Mouse (Mus musculus) cerebellum, adult 9-11 months (tissue): ENCODE results near the gene Fgfrl1.

Experiments
- DNase-seq: peaks from one replicate; pipeline ENCODE4 v3.0.0; 2022

Gene Fgfrl1

DNA sequence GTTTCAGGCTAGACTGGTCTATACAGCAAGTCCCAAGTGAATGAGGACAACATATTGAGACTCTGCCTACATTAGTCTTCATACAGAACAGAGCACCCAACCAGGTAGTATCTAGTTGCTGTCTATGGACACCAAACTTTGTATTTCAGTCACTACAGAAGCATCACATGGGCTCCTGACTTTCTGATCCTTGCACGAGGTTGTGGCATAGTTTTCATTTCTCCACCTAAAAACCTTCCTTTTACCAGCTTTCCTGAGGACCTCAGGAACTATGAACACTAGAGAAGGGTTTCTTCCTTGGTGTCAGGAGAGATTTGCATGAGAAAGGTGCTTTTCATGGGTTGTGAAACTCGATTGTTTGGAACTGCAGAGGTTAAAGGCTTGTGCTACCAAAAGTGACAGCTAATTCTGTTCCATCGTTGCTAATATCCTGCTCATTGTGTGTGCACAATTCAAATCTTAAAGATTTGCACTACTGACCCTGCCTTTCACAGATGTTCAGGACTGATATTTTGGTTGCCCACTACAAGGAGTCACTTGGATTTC is 23.7 kb upstream of the Fgfrl1 start:
- DNase-seq, result no peak

DNA sequence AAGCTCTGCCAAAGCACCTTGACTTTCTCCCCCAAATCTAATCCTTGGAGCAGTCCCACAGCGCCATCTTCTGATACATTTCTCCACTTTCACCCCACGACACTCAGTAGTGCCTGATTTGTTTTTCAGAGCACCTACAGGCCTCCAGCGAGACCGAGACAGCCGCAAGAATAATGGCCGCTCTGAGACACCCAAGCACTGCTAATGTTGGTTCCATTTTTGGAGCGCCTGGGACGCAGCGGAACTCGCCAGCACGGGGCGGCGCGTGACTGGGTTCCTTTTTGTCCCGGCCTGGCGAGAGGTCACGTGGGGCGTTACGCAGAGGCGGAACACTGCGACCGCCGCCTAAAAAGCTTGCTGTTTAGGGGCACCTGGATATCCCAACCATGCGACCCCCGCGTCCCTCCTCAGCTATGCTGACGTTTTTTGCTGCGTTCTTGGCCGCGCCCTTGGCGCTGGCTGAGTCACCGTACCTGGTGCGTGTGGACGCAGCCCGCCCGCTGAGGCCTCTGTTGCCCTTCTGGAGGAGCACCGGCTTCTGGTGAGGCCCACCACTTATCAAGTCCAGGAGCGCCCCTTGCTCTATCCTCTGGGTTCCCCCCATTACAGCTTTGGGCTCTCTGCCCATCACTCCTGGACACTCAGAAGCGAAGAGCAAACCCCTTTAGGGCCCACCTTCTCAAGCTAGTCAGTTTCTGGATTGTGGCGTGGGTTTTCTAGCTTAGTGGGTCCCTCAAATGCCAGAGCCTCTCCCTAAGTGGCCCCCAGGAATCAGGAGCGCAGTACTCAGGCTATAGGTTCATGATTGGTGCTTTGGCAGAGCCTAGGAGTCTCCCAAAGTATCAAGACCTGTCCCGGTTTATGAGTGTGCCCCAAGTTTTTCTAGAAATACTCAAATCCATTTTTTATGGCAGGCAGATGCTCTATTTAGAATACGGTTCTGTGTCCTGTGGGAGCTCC is 22.9 kb upstream of the Fgfrl1 start, which contains the start of gene Dgkq:
Dgkq (minus strand) TSS at position 696 of the 960 bp plus-strand sequence.
- DNase-seq, result peak; percentile 91

DNA sequence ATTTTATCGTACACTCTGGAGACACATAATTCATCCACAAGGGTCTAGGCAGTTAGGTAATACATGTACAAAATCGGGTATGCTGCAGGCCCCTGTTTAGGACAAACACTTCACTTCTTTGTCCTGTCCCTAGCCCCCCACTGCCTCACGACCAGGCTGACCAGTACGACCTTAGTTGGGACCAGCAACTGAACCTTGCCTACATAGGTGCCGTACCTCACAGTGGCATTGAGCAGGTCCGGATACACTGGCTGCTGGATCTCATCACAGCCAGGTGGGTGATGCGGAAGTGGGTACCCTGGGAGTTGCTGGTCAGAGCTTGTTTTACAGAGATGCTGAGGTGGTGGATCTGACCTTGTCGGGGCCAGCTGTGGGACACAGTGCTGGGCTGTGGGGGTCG is 22.2 kb upstream of the Fgfrl1 start:
- DNase-seq, result peak; percentile 54

DNA sequence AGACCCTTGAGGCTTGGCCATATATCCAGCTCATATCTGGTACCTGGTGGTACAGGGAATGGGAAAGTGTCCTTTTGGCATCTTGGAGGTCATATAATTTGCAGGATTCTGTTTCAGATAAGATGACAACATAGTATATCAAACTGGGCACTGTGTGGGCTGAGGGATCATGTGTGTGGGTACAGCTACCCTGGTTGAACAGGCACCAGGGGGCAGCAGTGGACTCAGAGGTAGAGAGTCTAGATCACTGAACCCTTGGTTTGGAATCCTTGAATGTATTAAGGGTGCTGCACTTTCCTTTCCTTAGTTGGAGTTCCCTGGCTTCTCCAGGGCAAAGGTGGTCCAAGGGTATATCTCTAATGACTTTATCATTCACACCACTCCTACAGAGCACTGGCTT is 21.4 kb upstream of the Fgfrl1 start:
- no peak for DNase-seq

DNA sequence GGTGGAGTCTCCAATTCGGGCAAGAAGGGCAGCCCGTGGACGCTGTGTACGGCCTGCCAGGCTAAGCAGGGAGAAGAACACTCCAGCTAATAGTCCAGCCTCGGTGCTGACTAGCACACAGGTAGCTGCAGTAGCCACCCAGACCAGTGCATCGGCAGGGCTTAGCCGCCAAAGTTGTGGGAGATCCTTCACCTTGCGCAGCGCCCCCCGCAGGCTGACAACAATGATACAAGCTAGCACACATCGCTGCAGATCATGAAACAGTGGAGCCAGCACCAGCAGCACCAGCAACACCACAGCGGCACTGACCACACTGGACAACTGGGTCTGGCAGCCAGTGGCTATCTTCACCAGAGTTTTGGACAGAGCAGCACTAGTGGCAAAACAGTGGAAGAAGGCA is 20.4 kb upstream of the Fgfrl1 start:
- no peak for DNase-seq

DNA sequence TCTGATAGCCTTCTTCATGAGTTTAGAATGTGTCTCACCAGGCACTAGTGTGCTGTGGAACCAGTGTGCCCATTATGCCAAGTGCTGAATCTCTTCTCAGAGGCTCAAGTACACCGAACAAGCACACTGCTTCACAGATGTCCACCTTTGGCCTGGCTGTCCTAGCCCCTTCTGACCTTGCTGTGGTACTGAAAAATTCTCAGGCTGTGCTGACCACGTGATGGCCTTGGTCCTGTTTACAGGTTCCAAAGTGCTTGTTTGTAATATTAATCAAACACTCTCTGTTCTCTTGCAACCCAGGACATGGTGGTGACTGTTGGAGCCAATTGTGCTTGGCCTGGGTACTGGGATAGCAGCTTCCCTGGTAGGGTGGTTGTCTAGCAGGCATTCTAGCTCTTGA is 17.6 kb upstream of the Fgfrl1 start:
- no peak for DNase-seq

DNA sequence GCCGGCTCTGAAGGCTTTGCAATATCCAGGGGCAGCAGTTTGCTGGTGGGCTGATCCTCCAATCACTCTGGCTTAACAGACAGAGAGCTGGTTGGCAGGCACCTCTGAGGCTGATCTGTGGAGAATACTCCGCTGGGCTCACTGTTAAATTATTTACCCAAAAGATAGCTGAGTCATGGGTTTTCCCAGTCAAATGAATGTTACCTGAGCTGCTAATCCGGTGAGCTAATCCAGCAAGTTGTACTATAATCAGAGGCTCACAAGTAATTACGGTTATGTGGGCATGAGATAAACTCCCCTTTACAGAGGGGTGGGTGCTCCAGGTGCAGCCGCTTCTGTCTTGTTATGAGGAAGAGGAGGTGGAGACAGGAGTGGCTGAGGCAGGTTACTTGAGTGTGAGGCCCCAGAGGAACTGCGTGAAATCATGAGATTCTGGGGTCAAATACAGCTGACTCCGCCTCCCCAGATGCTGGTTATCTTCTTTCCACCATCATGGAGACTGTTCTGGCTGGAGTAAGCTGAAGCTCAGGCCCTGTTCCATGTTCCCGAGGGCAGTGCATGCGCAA is 16.8 kb upstream of the Fgfrl1 start, which contains the start of gene Slc26a1:
Slc26a1 (minus strand) TSS at position 319 of the 566 bp plus-strand sequence.
- no peak for DNase-seq

DNA sequence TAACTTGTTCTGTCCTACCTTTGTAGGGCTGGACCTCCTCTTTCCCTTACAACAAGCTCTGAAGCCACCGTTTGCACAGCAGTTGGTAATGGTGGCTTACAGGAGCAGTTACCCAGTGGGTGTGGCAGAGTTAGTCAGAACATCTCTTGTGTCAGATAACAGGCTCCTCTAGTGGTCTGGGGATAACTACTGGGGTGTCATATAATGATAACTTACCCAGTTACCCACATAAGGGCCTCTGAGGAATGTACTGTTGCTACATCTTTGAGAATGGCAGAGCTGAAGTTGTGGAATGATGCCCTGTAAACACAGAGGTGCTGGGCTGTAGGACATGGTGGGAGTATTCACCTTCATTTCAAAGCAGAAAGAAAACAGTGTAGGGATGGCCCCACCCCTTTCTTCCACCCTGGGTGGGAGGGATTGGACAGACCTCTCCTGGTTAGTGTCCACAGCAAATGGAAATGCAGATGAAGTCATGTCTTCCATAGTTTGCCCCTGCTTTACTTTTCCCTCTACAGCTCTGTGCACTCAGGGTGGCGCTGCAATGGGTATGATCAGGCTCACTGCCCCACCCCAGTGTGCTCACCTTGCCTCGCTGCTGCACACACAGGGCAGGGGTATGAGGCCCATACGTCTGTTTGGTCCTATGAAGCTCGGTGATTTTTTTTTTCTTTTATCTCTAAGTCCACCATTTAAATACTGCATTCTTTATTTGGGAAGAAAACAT is 15.2 kb upstream of the Fgfrl1 start:
- DNase-seq, result no peak

DNA sequence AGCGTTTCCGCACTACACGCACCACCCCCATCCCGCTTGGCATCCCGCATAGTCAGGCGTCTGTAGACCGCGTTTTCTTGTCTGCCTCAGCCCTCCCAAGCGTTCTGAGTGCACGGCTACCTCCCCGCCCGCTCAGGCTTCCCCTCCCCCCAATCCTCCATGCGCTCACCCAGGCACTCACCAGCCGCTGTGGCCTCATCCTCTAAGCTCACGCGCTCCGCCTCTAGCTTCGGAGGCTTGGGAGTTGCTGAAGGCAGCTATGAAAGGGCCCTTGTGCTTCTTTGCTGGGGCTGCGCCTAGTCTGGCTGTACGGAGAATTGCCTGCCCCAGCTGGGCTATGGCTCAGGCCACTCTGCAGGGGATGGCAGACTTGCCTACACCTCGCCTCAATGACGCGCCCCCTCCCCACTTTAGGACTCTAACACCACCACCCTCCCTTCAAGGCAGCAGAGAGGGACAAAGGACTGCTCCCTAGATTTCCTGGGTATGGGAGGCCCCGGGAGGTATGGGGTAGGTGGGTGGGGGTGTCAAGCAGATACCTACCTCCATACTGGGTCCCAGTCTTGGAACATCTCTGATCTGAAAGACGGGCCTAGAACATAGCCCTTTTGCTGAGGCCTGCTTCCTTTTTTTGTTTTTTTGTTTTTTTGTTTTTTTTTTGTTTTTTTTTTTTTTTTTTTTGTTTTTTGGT is 14.4 kb upstream of the Fgfrl1 start:
- DNase-seq, result peak; percentile 81

DNA sequence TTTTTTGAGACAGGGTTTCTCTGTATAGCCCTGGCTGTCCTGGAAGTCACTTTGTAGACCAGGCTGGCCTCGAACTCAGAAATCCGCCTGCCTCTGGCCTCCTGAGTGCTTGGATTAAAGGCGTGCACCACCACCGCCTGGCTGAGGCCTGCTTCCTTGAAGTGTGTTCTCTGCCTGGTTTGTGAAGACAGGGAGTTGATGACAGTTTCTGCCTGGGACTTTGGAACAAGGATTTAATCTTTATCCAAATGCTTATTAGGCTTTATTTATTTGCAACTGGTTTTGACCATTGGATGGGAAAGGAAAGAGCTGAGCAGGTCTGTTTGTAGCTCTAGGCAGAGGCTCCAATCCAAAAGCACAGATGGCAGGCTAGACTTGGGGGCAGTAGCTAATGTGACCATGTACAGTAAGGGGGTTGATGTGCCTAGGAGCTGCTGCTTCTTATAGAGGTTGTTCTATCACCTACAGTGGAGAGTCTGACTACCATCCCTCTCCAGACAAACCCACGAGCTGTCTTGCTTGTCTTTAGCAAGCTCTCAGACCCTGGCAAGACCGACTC is 13.8 kb upstream of the Fgfrl1 start:
- DNase-seq, result peak; percentile 50

DNA sequence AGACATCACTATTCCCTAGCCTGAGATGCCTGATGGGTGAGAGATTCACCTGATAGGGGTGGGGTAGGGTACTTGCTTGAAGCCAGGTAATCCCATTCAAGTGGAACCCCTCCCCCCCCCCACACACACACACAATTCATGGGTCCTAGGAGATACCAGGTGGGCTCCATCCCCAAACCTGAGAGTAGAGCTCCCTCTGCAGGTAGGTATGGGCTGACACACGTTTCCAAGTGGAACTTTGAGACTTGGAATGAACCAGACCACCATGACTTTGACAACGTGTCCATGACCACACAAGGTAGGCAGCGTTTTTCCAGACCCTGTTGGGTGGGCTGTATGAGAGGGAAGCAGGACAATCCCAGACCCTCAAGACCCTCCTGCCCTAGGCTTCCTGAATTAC is 12.3 kb upstream of the Fgfrl1 start:
- DNase-seq, result no peak

DNA sequence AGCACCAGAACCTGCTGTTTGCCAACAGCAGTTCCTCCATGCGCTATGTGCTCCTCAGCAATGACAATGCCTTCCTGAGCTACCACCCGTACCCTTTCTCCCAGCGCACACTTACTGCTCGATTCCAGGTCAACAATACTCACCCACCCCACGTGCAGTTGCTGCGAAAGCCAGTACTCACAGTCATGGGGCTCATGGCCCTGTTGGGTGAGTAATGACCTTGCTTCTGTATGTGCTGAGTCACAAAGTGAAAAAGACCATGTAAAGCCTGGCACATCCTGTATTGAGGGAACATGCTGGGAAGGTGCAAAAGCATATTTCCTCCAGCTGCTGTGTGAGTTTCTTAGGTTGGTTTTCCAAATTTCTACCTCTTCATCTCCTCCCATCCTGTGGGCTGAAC is 11.3 kb upstream of the Fgfrl1 start:
- DNase-seq, result no peak

DNA sequence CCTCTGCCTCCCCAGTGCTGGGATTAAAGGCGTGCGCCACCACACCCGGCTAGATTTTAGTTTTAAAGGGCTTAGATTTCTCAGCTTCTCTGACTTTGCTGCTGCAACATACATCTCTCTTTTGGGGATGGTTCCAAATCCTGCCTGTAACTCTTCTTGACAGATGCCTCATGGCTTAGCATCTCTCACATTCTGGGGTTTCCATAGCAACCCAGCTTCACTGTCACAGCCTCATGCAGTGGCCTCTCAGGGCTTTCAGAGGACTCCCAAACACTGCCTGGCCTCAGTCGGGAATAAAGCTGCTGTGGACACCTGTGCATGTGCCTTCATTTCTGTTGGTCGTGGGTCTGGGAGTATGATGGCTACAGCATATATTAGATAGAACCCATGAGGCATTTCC is 3.1 kb upstream of the Fgfrl1 start:
- no peak for DNase-seq

DNA sequence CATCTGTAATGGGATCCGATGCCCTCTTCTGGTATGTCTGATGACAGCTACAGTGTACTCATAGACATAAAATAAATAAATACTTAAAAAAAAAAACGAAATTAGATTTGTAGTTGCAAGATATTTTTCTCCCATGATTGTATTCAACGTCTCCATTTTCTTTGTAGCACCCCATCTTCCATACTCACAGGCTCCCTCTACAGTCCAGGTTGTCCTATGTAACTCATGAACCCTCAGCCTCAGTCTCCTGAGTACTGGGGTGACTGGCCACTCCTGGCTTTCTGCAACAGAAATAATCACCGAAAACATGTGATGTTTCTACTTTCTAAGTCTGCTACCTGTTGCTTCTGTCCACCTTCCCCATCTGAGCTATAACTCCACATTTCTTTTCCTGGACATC is 1.0 kb upstream of the Fgfrl1 start:
- no peak for DNase-seq

DNA sequence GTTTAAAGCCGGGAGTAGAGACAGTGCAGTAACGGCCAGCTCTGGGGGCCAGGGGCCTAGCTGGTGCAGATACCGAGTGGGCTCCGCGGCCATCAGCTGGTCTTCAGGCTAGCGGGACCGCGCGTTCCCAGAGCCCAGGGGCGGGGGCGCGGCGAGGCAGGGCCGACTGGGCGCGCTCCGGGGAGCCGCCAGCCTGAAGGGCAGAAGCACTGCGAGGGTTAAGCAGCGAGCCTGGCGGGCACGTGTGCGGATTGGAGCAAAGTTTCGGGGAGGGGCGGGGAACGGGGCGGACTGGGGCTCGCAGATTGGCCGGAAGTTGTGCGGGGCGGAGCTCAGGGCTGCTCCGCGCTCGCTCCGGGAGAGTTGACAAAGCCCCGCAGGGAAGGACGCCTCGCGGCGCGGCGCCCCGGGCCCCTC is 1.7 kb downstream of the Fgfrl1 start:
- peak; percentile 32 for DNase-seq

DNA sequence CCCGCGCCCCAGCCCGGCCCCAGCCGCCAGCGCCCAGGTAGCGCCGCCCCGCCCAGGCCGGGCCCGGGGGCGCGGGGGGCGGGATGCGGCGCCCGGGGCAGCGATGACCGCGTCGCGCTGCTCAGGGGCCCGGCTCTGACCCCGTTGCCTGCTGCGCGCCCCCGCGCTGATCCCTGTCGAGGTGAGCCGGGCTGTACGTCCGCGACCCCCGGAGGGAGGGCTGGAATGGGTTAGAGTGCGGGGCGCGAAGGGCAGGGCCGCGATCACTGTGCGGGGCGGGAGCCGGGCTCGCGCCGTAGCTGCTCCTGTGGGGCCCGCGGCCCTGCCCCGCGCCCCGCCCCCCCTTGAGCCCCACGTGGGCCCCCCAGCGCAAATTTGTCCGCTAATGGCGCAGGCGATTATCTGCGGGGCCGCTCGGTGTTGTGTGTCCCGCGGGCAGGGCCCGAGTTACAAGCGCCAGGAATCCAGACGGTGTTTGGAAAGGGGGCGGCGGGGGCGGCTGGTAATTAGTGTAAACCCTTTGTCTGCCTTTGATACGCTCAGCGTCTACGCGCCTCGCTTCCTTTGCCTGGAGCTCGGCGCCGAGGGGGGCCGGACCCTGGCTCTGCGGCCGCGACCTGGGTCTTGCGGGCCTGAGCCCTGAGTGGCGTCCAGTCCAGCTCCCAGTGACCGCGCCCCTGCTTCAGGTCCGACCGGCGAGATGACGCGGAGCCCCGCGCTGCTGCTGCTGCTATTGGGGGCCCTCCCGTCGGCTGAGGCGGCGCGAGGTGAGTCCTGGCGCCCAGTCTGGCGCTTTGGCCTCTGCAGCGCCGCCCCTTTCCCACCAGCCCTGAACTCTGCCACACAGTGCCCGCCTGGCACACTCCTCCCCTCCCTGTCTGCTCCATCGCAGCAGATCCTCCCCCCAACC is 2.4 kb downstream of the Fgfrl1 start:
- DNase-seq, result no peak

DNA sequence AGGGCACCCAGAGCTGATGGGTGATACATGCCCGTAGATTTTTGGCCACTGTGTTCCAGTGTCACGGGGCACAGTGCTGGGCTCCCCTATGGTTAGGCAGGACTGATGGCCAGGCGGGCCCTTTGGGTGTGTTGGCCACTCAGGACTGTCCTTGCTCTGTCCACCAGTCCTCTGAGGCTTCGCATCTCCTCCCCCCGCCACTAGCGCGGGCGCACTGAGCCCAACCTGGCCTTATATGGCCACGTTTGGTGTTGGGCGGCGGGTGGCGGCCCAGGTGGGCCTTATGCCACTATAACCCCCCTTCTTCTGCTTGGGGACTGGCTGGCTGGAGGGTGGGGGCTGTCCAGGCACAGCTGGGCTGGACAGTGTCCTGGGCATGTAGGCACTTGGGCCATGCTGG is 3.7 kb downstream of the Fgfrl1 start:
- DNase-seq, result no peak

DNA sequence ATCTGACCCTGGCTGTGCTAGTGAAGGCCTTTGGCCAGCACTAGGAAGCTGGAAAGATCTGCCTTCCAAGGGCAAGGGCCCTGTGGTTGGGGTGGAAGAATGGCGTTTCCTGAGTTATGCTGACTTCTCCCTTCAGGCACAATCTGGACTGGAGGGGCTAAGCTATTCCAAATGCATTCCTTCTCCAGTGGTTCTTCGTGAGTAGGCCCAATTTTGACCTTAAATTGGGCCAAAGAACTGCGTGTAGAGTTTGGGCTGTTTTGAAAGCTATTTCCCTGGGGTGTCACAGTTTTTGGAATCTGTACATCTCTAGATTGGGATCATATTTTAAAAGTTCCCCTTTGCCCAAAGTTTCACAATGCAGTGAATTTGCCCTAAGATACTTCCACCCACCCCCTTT is 4.4 kb downstream of the Fgfrl1 start:
- no peak for DNase-seq

DNA sequence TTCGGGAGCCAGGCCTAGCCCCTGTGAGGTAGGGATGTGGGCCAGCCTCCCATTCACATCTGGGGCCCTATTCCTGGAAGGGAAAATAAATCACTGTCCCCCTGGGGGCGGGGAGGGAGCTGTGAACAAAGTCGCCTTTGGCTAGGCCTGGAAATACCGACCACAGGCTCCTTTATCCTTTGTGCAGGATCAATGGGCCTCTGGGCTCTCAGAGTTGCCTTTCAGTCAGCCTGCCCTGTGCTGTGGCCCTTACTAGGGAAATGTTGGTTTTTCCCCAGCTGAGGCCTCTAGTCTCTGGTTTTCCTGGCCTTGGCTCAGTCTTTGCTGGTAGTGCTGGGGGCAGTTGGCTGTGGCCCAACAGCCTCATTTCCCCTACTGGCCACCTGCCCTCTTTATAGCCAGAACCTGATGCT is 5.2 kb downstream of the Fgfrl1 start:
- peak; percentile 39 for DNase-seq

DNA sequence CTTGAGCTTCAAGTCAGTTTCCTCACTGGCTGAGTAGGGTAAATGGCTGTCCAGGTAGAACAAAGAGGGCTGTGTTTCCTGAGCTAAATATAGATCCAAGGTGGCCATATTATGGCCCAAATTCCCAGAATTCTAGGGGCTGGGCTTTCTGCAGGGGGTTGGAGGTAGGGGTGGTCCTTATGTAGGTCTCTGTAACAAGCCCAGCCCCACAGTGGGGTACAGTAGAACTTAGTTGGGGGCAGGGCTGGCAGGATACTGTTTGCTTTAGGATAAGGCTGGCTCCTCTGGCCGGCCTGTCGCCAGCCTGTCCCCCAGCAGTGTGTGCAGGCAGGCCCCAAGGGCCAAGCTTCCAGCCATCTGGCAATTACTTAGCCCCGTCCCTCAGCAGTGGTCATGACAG is 8.2 kb downstream of the Fgfrl1 start:
- no peak for DNase-seq

DNA sequence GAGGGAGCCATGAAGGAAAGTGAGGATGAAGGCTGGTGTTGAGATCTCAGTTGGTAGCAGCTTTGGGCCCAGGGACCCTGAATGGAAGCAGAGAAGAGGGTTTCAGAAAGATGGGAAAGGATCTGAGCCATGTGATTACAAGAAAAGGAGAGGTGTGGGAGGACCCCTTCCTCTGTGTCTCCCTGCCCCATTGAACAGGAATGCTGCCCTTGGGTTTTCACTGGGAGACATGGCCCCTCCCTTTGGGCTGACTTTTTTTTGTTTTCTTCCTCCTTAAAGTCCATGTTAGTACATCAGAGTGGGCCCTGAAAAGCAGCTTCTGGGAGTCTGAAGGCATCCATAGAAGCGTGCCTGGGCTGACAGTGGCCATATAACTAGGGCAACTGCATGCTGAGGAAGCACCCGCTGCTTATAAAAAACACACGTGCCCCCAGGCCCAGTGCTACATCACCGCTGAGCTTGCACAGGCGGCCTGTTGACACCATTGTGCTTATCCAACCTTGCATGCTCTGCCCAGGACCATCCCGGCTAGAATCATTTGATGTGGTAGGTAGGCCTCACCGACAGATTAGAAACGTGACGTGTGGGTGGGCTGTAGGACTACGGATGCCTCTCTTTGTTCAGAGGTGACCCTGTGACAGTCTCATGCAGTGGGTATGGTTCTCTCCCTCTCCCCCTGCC is 9.3 kb downstream of the Fgfrl1 start:
- DNase-seq, result no peak
